Mouse (Mus musculus) kidney, adult 10 weeks (tissue): ENCODE data around the gene Timm23. TPM values are rescaled to one million over a fixed set of nuclear protein-coding genes. Genes with fewer than 3 reads are reported as not detected.

Experiments used
- polyA plus RNA-seq: library from polyadenylated mRNA; stranded (reverse); fragments of 350-450 nt; fragmentation: Illumina TruSeq; extraction: RNeasy Lipid Tissue Mini Kit (QIAGEN cat#74804); gene quantifications from one replicate; pipeline ENCODE4 v1.2.3, GENCODE M21; 2014; ENCODE audit warnings: low read depth, low replicate concordance

Timm23 gene
- polyA plus RNA-seq = 198 TPM

GRCm38 (mm10) chr14:32201791-32202451 is at the start of gene Timm23, which contains the start of gene Parg:
Timm23 (minus strand) TSS chr14:32201898.
Parg (plus strand) TSS chr14:32201949.

GRCm38 (mm10) chr14:32159690-32160246 is 41.9 kb downstream of the Timm23 start, which contains the start of gene Ncoa4:
Ncoa4 (plus strand) TSS chr14:32159865.

GRCm38 (mm10) chr14:32141723-32142122 is 60.0 kb downstream of the Timm23 start, which contains the start of gene Msmb:
Msmb (plus strand) TSS chr14:32142023.

Other genes with a start within 250 kb of the Timm23 start
- 3.7 TPM for gene Galnt15, start 172.9 kb downstream of the Timm23 start, polyA plus RNA-seq
- gene Oxnad1, start 116.5 kb downstream of the Timm23 start, polyA plus RNA-seq = 92.2 TPM
- 52.0 TPM for gene Dph3, start 116.2 kb downstream of the Timm23 start, polyA plus RNA-seq
- not detected for gene Msmb, start 59.9 kb downstream of the Timm23 start, polyA plus RNA-seq
- gene Ncoa4, start 42.0 kb downstream of the Timm23 start, polyA plus RNA-seq = 258 TPM
- gene Parg, start 51 bp upstream of the Timm23 start, polyA plus RNA-seq = 48.9 TPM
- gene Ogdhl, start 120.1 kb upstream of the Timm23 start, polyA plus RNA-seq = 0.61 TPM
- gene 1700024G13Rik, start 186.5 kb upstream of the Timm23 start, polyA plus RNA-seq = not detected